ENCODE assay signal across 10 mouse cellular contexts in the genomic region with DNA sequence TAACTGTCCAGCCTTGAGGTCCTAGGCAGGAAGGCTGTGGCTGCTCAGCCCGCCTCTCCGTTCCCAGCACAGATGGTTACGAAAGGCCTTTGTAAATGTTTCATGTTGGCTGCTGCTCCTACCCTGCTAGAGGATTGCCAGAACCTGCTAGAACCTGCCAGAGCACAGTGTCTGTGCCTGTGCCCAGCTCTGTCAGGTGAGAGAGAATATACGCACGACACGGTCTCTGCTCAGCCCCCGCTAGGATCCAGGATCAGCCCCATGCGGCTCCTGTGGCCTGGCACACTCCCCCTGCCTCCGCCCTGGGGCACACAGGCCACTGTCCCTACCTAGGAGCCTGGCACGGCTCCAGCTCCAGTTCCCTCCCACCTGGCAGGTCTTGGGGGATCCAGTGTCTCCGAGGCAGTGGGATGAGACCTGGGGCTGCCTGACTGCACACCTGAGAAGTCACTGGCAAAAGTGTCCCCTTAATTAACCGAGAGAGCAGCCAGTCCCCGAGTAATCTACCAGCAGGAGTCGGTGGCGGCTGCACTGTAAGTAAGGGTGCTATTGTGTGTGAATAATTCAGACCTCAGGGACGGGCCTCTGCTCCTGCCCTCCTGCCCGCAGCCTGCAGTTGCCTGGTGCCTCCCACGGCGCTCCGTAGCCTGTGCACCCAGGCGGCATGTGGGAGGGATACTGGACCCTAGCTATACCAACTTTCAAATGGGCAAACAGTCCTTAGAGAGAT.
A peak's percentile ranks its signal among the peaks of the same experiment; 100 is the strongest.
DNase-seq lines count a peak whose midpoint lies in the region.
"Had no signal": no experiment of that assay in that cellular context is flagged by ENCODE, and none has a peak within 500 bp of the region (broad histone marks: within the 10 kb centered on the region; RNA-seq: fewer than 3 reads in every experiment).

No protein-coding gene starts in this region.

- peaks cover 95% of the 10 kb centered on the region for H3K4me1 ChIP-seq in megakaryocyte, embryonic 14.5 days

- DNase-seq in gastrocnemius, postnatal 25 days, result peak; percentile 41
- DNase-seq in gastrocnemius, postnatal 36 days, result no peak
- peak; percentile 38 for DNase-seq in testis, postnatal 14 days (ENCODE audit: low spot score)
- DNase-seq in testis, postnatal 10 days (ENCODE audit: low spot score), result no peak
- peak; percentile 94 for DNase-seq in gonadal fat pad, adult 2 months (ENCODE audit: low read depth)
- no peak for DNase-seq in spleen, adult 12 weeks (ENCODE audit: low spot score)
- no peak for DNase-seq in spleen, postnatal 10 days (ENCODE audit: low spot score in 2 of 2)

- intact Hi-C loops in gastrocnemius, postnatal 36 days (cut with DNase I), result no loop called here

- H3K9me3 ChIP-seq in megakaryocyte, embryonic 14.5 days, result peaks cover 9% of the 10 kb centered on the region; the same call in 1 of the 2 replicates
- H3K9me3 ChIP-seq: limb, embryonic 12.5 days had no signal

- peaks cover 4% of the 10 kb centered on the region for H3K27me3 ChIP-seq in megakaryocyte, embryonic 14.5 days (replicated peaks)

- peaks cover 7% of the 10 kb centered on the region for H3K36me3 ChIP-seq in megakaryocyte, embryonic 14.5 days (replicated peaks; ENCODE audit: low read length)

- H3K4me3 ChIP-seq in megakaryocyte, embryonic 14.5 days (replicated peaks), result peak overlapping the region; percentile 53
- H3K4me3 ChIP-seq: erythroblast, embryonic 14.5 days; limb, embryonic 12.5 days had no signal

Comparison
In these comparisons a context has a peak if more than half of its experiments do, and no peak if none do; other contexts are left out.
1. DNase-seq: peak in gastrocnemius, postnatal 25 days (single experiment), testis, postnatal 14 days (single experiment) and gonadal fat pad, adult 2 months (single experiment); none in gastrocnemius, postnatal 36 days (0 of 2), testis, postnatal 10 days (single experiment), spleen, adult 12 weeks (single experiment) and spleen, postnatal 10 days (0 of 2).